Mouse (Mus musculus): ENCODE measurements around the gene Tgm6. TPM values are rescaled to one million over a fixed set of nuclear protein-coding genes. Genes with fewer than 3 reads are reported as not detected.
A peak's percentile ranks its signal among the peaks of the same experiment; 100 is the strongest.

The Tgm6 gene
- polyA plus RNA-seq, 1 experiment from 2014 or later, result not detected

DNA sequence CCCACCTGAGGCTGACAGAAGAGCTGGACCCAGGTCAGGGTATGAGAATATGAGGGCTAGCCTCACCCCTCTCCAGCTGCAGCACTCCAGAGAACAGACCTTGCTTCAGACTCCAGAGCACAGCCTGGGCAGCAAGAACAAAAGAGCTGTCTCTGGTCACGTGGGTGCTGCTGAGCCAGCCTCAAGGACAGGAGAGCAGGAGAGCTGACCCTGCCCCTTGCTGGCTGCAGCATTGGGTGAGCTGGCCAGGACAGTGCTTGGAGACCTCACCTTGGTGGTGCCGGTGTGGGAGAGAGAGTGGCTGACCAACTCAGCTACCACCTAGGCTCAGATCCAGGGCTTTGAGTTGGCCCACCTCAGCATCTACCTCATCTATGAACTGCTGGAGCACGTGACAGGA lies 43.0 kb downstream of the Tgm6 start:
- Histone ChIP-seq H3K9ac (replicated peaks) (no peak overlapping the region), H3K4me2 (ENCODE audit: low read depth, low read length) (no peak overlapping the region), H3K27me3 (ENCODE audit: insufficient read depth, low read length) (no peaks in the 10 kb centered on the region), H3K9me3 (ENCODE audit: low read length) (no peaks in the 10 kb centered on the region), H3K4me3 (ENCODE audit: low read depth, low read length) (no peak overlapping the region), H3K36me3 (replicated peaks; ENCODE audit: insufficient read depth, low read length) (no peaks in the 10 kb centered on the region), H3K27ac (ENCODE audit: low read depth) (no peak overlapping the region), H3K4me1 (ENCODE audit: insufficient read depth) (no peaks in the 10 kb centered on the region)
- WGBS (ENCODE audit: insufficient replicate concordance), result 65% methylated on average over 3 of the region's 3 CpGs
- no peak for TF ChIP-seq CTCF (IDR thresholded peaks at IDR 0.05; ENCODE audit: low read depth)
- TF ChIP-seq EP300 (IDR thresholded peaks at IDR 0.05; ENCODE audit: low read depth), result no peak
- ATAC-seq, result no peak
- no peak for DNase-seq

GRCm38 (mm10) chr2:130155851-130156250 lies 43.6 kb downstream of the Tgm6 start:
- H3K9me3 ChIP-seq (ENCODE audit: low read length), result no peaks in the 10 kb centered on the region
- H3K27me3 ChIP-seq (ENCODE audit: insufficient read depth, low read length), result no peaks in the 10 kb centered on the region
- ATAC-seq (no peak), DNase-seq (no peak)
- TF ChIP-seq EP300 (IDR thresholded peaks at IDR 0.05; ENCODE audit: low read depth) (no peak), CTCF (IDR thresholded peaks at IDR 0.05; ENCODE audit: low read depth) (no peak)
- no peak overlapping the region for H3K4me3 ChIP-seq (ENCODE audit: low read depth, low read length)
- no peak overlapping the region for H3K9ac ChIP-seq (replicated peaks)
- no peaks in the 10 kb centered on the region for H3K4me1 ChIP-seq (ENCODE audit: insufficient read depth)
- no peak overlapping the region for H3K27ac ChIP-seq (ENCODE audit: low read depth)
- no peaks in the 10 kb centered on the region for H3K36me3 ChIP-seq (replicated peaks; ENCODE audit: insufficient read depth, low read length)
- H3K4me2 ChIP-seq (ENCODE audit: low read depth, low read length), result no peak overlapping the region

- H3K27me3 ChIP-seq (ENCODE audit: insufficient read depth, low read length), result no peaks in the 10 kb centered on the region
- DNase-seq, result no peak
- H3K4me3 ChIP-seq (ENCODE audit: low read depth, low read length), result no peak overlapping the region
- no peaks in the 10 kb centered on the region for H3K36me3 ChIP-seq (replicated peaks; ENCODE audit: insufficient read depth, low read length)
- H3K4me2 ChIP-seq (ENCODE audit: low read depth, low read length), result no peak overlapping the region
- no peak overlapping the region for H3K9ac ChIP-seq (replicated peaks)
- H3K27ac ChIP-seq (ENCODE audit: low read depth), result no peak overlapping the region
- no peaks in the 10 kb centered on the region for H3K9me3 ChIP-seq (ENCODE audit: low read length)
- no peaks in the 10 kb centered on the region for H3K4me1 ChIP-seq (ENCODE audit: insufficient read depth)
- TF ChIP-seq EP300 (IDR thresholded peaks at IDR 0.05; ENCODE audit: low read depth) (no peak), CTCF (IDR thresholded peaks at IDR 0.05; ENCODE audit: low read depth) (no peak)
- no peak for ATAC-seq
- 71% methylated on average over 14 of the region's 14 CpGs for WGBS (ENCODE audit: insufficient replicate concordance)
Observed at GRCm38 (mm10) chr2:130157231-130158087, 45.2 kb downstream of the Tgm6 start.

- Histone ChIP-seq H3K9me3 (ENCODE audit: low read length) (no peaks in the 10 kb centered on the region), H3K4me2 (ENCODE audit: low read depth, low read length) (no peak overlapping the region), H3K36me3 (replicated peaks; ENCODE audit: insufficient read depth, low read length) (no peaks in the 10 kb centered on the region), H3K9ac (replicated peaks) (no peak overlapping the region), H3K27ac (ENCODE audit: low read depth) (no peak overlapping the region), H3K4me1 (ENCODE audit: insufficient read depth) (no peaks in the 10 kb centered on the region), H3K4me3 (ENCODE audit: low read depth, low read length) (no peak overlapping the region), H3K27me3 (ENCODE audit: insufficient read depth, low read length) (no peaks in the 10 kb centered on the region)
- TF ChIP-seq CTCF (IDR thresholded peaks at IDR 0.05; ENCODE audit: low read depth), result no peak
- TF ChIP-seq EP300 (IDR thresholded peaks at IDR 0.05; ENCODE audit: low read depth), result no peak
- 59% methylated on average over 4 of the region's 4 CpGs for WGBS (ENCODE audit: insufficient replicate concordance)
- no peak for ATAC-seq
- no peak for DNase-seq
Observed at GRCm38 (mm10) chr2:130158088-130158437, 45.8 kb downstream of the Tgm6 start.

DNA sequence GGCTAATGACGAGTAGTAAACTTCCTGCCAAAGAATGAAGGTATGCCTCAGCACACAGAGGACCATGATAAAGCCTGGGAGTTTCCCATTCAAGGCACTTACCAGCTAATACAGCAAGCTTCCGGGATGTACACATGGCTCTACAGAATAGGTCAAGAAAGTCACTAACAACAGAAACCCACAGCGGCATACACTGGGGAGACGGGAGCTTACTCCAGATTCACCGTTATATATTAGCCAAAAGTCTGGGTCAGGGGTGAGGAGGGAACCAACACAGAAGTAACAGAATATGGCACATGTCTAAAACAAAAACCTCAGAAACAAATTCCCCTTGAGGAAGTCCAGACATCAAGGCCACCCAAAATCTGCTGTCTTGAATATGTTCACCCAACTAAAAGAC lies 50.5 kb downstream of the Tgm6 start:
- WGBS (ENCODE audit: insufficient replicate concordance), result 76% methylated on average over 5 of the region's 5 CpGs
- no peaks in the 10 kb centered on the region for H3K9me3 ChIP-seq (ENCODE audit: low read length)
- no peak overlapping the region for H3K9ac ChIP-seq (replicated peaks)
- ATAC-seq, result no peak
- H3K4me1 ChIP-seq (ENCODE audit: insufficient read depth), result no peaks in the 10 kb centered on the region
- H3K36me3 ChIP-seq (replicated peaks; ENCODE audit: insufficient read depth, low read length), result no peaks in the 10 kb centered on the region; the same call in 1 of the 2 replicates
- H3K27me3 ChIP-seq (ENCODE audit: insufficient read depth, low read length), result no peaks in the 10 kb centered on the region
- no peak for DNase-seq
- no peak overlapping the region for H3K4me2 ChIP-seq (ENCODE audit: low read depth, low read length)
- TF ChIP-seq CTCF (IDR thresholded peaks at IDR 0.05; ENCODE audit: low read depth) (no peak), EP300 (IDR thresholded peaks at IDR 0.05; ENCODE audit: low read depth) (no peak)
- no peak overlapping the region for H3K27ac ChIP-seq (ENCODE audit: low read depth)
- H3K4me3 ChIP-seq (ENCODE audit: low read depth, low read length), result no peak overlapping the region

GRCm38 (mm10) chr2:130166311-130167214 lies 54.3 kb downstream of the Tgm6 start:
- no peak overlapping the region for H3K4me3 ChIP-seq (ENCODE audit: low read depth, low read length)
- no peaks in the 10 kb centered on the region for H3K27me3 ChIP-seq (ENCODE audit: insufficient read depth, low read length)
- 71% methylated on average over 9 of the region's 9 CpGs for WGBS (ENCODE audit: insufficient replicate concordance)
- no peaks in the 10 kb centered on the region for H3K9me3 ChIP-seq (ENCODE audit: low read length)
- ATAC-seq (no peak), DNase-seq (no peak)
- H3K4me1 ChIP-seq (ENCODE audit: insufficient read depth), result no peaks in the 10 kb centered on the region
- H3K4me2 ChIP-seq (ENCODE audit: low read depth, low read length), result no peak overlapping the region
- H3K36me3 ChIP-seq (replicated peaks; ENCODE audit: insufficient read depth, low read length), result peaks cover 29% of the 10 kb centered on the region
- TF ChIP-seq CTCF (IDR thresholded peaks at IDR 0.05; ENCODE audit: low read depth) (peak; percentile 52), EP300 (IDR thresholded peaks at IDR 0.05; ENCODE audit: low read depth) (no peak)
- H3K9ac ChIP-seq (replicated peaks), result no peak overlapping the region
- H3K27ac ChIP-seq (ENCODE audit: low read depth), result no peak overlapping the region

Measured in liver, postnatal 0 days (tissue).